Mouse (Mus musculus): ENCODE measurements around the gene Ins2.

DNA sequence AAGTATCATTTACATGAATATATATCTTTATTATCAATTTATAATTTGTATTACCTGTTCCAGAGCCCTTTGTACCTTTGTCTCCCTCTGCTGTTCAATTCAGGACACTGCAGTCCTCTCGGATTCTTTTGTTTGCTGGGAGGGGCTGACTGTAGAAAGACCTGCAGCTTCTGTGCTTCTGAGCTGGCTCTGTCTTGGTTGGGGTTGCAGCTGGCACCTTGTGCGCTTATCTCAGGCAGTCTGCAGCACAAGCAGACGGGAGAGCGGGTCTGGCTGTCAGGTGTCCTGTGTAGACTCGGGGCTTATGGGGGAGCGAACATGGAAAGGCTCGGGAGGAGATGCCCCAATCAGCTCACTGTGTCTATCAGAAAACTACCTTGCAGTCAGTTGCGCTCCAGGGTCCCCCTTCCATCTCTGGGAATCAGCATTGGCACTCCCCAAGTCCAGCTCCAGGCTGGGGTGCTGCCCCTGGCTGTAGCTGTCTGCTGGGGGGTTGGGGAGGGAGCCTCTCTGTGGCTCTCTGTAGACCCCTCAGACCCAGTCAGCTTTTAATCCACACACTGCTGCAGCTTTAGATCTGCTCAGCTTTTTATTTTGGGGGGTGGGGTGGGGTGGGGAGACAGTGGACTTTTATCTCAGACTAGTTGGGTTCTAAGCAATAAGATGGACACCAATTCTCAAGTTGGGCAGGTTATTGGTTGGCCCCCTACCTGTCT is 28.2 kb downstream of the Ins2 start:
- TF ChIP-seq RAD21 (IDR thresholded peaks at IDR 0.05; ENCODE audit: low read depth, low read length): peak; percentile 61
- no peak for TF ChIP-seq GATA1 (IDR thresholded peaks at IDR 0.05; ENCODE audit: low read depth, low read length)
- TF ChIP-seq ZNF384 (IDR thresholded peaks at IDR 0.05; ENCODE audit: low read depth, low read length): no peak
- TF ChIP-seq CTCF (IDR thresholded peaks at IDR 0.05 in 2 of 3, conservative IDR thresholded peaks at IDR 0.05 in 1 of 3; ENCODE audit: control insufficient read depth in 1 of 3, insufficient read depth in 1 of 3, low read depth in 2 of 3, low read length in 3 of 3, poor library complexity in 1 of 3, severe bottlenecking in 1 of 3): peak; percentile 48 to 75 (median 74)
